Mouse (Mus musculus) CH12.LX (cell line): ENCODE results near the gene Uba2. TPM values are rescaled to one million over a fixed set of nuclear protein-coding genes. Genes with fewer than 3 reads are reported as not detected.

ENCODE experiments used
- DNase-seq: peaks from one replicate; pipeline ENCODE4 v3.0.0-alpha.2; 2013; ENCODE audit errors: extremely low read depth
- H3K27ac ChIP-seq: 2 replicates; pipeline ENCODE4 v1.5.1; 2012; ENCODE audit warnings: low read depth, mild to moderate bottlenecking, control low read depth, moderate library complexity; ENCODE audit not compliant: insufficient read depth
- H3K27me3 ChIP-seq: replicated peaks from 2 replicates; pipeline ENCODE3; 2012; ENCODE audit warnings: inconsistent platforms
- H3K36me3 ChIP-seq, 2 experiments: replicated peaks in 1 of 2; 2 replicates each; pipeline versions ENCODE3 to v1.6.1; 2012; ENCODE audit warnings: inconsistent platforms in 1 of 2, low read length in 1 of 2, mild to moderate bottlenecking in 1 of 2, mixed read lengths in 1 of 2, moderate library complexity in 1 of 2; ENCODE audit not compliant: control insufficient read depth in 1 of 2, insufficient read depth in 1 of 2
- H3K4me1 ChIP-seq, 2 experiments: 2 replicates each; pipeline ENCODE4 v1.6.1; 2012; ENCODE audit warnings: inconsistent platforms in 1 of 2, moderate library complexity in 1 of 2; ENCODE audit not compliant: insufficient read depth in 2 of 2, control insufficient read depth in 1 of 2
- H3K4me2 ChIP-seq: 2 replicates; pipeline ENCODE4 v1.6.1; 2012; ENCODE audit warnings: low read depth, mild to moderate bottlenecking, control low read depth; ENCODE audit not compliant: poor library complexity, insufficient read depth, severe bottlenecking
- H3K4me3 ChIP-seq, 3 experiments: fragments of 150-350 bp in 1 of 3; sonication (generic) in 1 of 3; replicated peaks in 1 of 3; 2 replicates each; pipeline versions ENCODE3 to v1.5.1; 2011 to 2012; ENCODE audit warnings: low read depth in 2 of 3, low read length in 2 of 3, mild to moderate bottlenecking in 2 of 3, moderate library complexity in 2 of 3, control low read depth in 1 of 3, improper control_type of control experiment in 1 of 3, inconsistent platforms in 1 of 3, mixed read lengths in 1 of 3; ENCODE audit not compliant: poor library complexity in 1 of 3
- H3K79me2 ChIP-seq: replicated peaks from 2 replicates; pipeline ENCODE4 v1.6.1; 2012; ENCODE audit warnings: mild to moderate bottlenecking, moderate library complexity; ENCODE audit not compliant: control insufficient read depth, poor library complexity, insufficient read depth, severe bottlenecking; ENCODE audit errors: extremely low read depth
- H3K9ac ChIP-seq: 2 replicates; pipeline ENCODE4 v1.6.1; 2012; ENCODE audit warnings: low read depth, mild to moderate bottlenecking, control low read depth, moderate library complexity; ENCODE audit not compliant: insufficient read depth
- H3K9me3 ChIP-seq: replicated peaks from 2 replicates; pipeline ENCODE3; 2012; ENCODE audit warnings: low read length, inconsistent platforms, mixed read lengths
- CTCF ChIP-seq, 2 experiments: IDR thresholded peaks in 1 of 2; conservative IDR thresholded peaks in 1 of 2; 2 replicates each; pipeline ENCODE4 v1.5.1; 2011 to 2012; ENCODE audit warnings: low read depth in 2 of 2, low read length in 2 of 2, improper control_type of control experiment in 1 of 2, inconsistent platforms in 1 of 2, mild to moderate bottlenecking in 1 of 2, moderate library complexity in 1 of 2
- E2F4 ChIP-seq: IDR thresholded peaks from 2 replicates; pipeline ENCODE4 v1.6.1; 2011; ENCODE audit warnings: low read depth, low read length, improper control_type of control experiment; ENCODE audit not compliant: insufficient replicate concordance
- ELF1 ChIP-seq: IDR thresholded peaks from 2 replicates; pipeline ENCODE4 v1.6.1; 2014; ENCODE audit warnings: low read depth, mild to moderate bottlenecking, inconsistent platforms, low read length, improper control_type of control experiment
- HCFC1 ChIP-seq: IDR thresholded peaks from 2 replicates; pipeline ENCODE4 v1.6.1; 2012; ENCODE audit warnings: low read depth, mild to moderate bottlenecking, inconsistent platforms, low read length, improper control_type of control experiment
- MYC ChIP-seq: IDR thresholded peaks from 2 replicates; pipeline ENCODE4 v1.6.1; 2011; ENCODE audit warnings: low read depth, mild to moderate bottlenecking, improper control_type of control experiment, low read length
- PAX5 ChIP-seq: IDR thresholded peaks from 2 replicates; pipeline ENCODE4 v1.6.1; 2012; ENCODE audit warnings: low read length, inconsistent platforms, mixed read lengths
- POLR2A ChIP-seq: IDR thresholded peaks from 2 replicates; pipeline ENCODE4 v1.6.1; 2011; ENCODE audit warnings: low read depth, mild to moderate bottlenecking, improper control_type of control experiment, low read length
- RAD21 ChIP-seq: IDR thresholded peaks from 2 replicates; pipeline ENCODE4 v1.6.1; 2011; ENCODE audit warnings: low read depth, mild to moderate bottlenecking, low read length, improper control_type of control experiment, moderate library complexity
- RCOR1 ChIP-seq: conservative IDR thresholded peaks from 2 replicates; pipeline ENCODE4 v1.6.1; 2012; ENCODE audit warnings: low read depth, mild to moderate bottlenecking, inconsistent platforms, low read length, improper control_type of control experiment
- SIN3A ChIP-seq: IDR thresholded peaks from 2 replicates; pipeline ENCODE4 v1.6.1; 2012; ENCODE audit warnings: low read length, improper control_type of control experiment, inconsistent platforms
- SMC3 ChIP-seq: IDR thresholded peaks from 2 replicates; pipeline ENCODE4 v1.6.1; 2011; ENCODE audit warnings: low read depth, low read length, improper control_type of control experiment
- UBTF ChIP-seq: IDR thresholded peaks from 2 replicates; pipeline ENCODE4 v1.6.1; 2012; ENCODE audit warnings: low read depth, mild to moderate bottlenecking, inconsistent platforms, low read length, improper control_type of control experiment, moderate library complexity
- ZMIZ1 ChIP-seq: IDR thresholded peaks from 2 replicates; pipeline ENCODE4 v1.6.1; 2012; ENCODE audit warnings: low read depth, mild to moderate bottlenecking, inconsistent platforms, low read length, improper control_type of control experiment
- dilution Hi-C: fragments of 300-500 bp; cut with MboI; formaldehyde crosslinking; loops from 2 replicates; pipeline ENCODE4 v1.14.3; 2020; ENCODE audit warnings: low sequenced_read_pairs; ENCODE audit not compliant: extremely low pct_unique_long_range_greater_than_20kb, extremely low pct_ligation_motif_present
- in situ Hi-C: fragments of 300-500 bp; cut with MboI; formaldehyde crosslinking; loops from 3 replicates; pipeline ENCODE4 v1.14.3; 2019; ENCODE audit warnings: low sequenced_read_pairs, low pct_ligation_motif_present, low pct_unique_long_range_greater_than_20kb, mixed read lengths
- polyA plus RNA-seq: library from polyadenylated mRNA; unstranded; fragments of >175 nt; gene quantifications from 2 replicates; pipeline ENCODE4 v1.2.1, GENCODE M21; 2012; ENCODE audit warnings: low read depth; ENCODE audit not compliant: insufficient read length
- total RNA-seq, 2 experiments: library from RNA; depleted of rRNA; stranded (reverse); fragments of 300-350 nt in 1 of 2; fragments of >200 nt in 1 of 2; gene quantifications; 2 replicates each; pipeline ENCODE4 v1.2.3; 2012 to 2014

Uba2 gene
- total and polyA plus RNA-seq, 3 experiments: 161 to 341 (median 180) TPM

GRCm38 (mm10) chr7:34196132-34197128 is 27.0 kb upstream of the Uba2 start, which contains the start of gene Pdcd2l (continued):
- TF ChIP-seq MYC (peak; percentile 84; the same call in 1 of the 2 replicates), SIN3A (peak; percentile 81), RCOR1 (no peak)

- DNase-seq: peak; percentile 41
- H3K27me3 ChIP-seq: no peaks in the 10 kb centered on the region
- peaks cover 16 to 35% of the 10 kb centered on the region in 2 experiments for H3K36me3 ChIP-seq
- H3K9ac ChIP-seq: peak overlapping the region; percentile 79
- peaks cover 2 to 16% of the 10 kb centered on the region in 2 experiments; a peak in 3 of 4 replicates for H3K4me1 ChIP-seq
- H3K4me2 ChIP-seq: peak overlapping the region; percentile 68
- H3K4me3 ChIP-seq: peak overlapping the region; percentile 82 to 98 (median 94)
- no peak for TF ChIP-seq PAX5
- peak; percentile 11; the same call in 1 of the 2 replicates for TF ChIP-seq RAD21
- peak; percentile 27; the same call in 1 of the 2 replicates for TF ChIP-seq SMC3
- no peak for TF ChIP-seq E2F4
- TF ChIP-seq CTCF (conservative IDR thresholded peaks at IDR 0.05 in 1 of 2, IDR thresholded peaks at IDR 0.05 in 1 of 2; ENCODE audit: low read depth in 2 of 2, low read length in 2 of 2): peak; percentile 35 to 57
- no peaks in the 10 kb centered on the region for H3K9me3 ChIP-seq
- in situ Hi-C loops (no loop called here), dilution Hi-C loops (no loop called here)
- H3K79me2 ChIP-seq: 0 out of 2 replicates have a peak, but pooled peaks cover 8% of the 10 kb centered on the region
- no peak overlapping the region for H3K27ac ChIP-seq
Measured at GRCm38 (mm10) chr7:34195632-34196031, 26.2 kb upstream of the Uba2 start.

GRCm38 (mm10) chr7:34192825-34193224 is 23.4 kb upstream of the Uba2 start:
- H3K27me3 ChIP-seq: no peaks in the 10 kb centered on the region
- no peak overlapping the region for H3K4me2 ChIP-seq
- H3K4me3 ChIP-seq: no peak overlapping the region
- H3K36me3 ChIP-seq: peaks cover 35 to 51% of the 10 kb centered on the region in 2 experiments
- 0 out of 2 replicates have a peak, but pooled peaks cover 8% of the 10 kb centered on the region for H3K79me2 ChIP-seq
- TF ChIP-seq ZMIZ1 (no peak), ELF1 (no peak), HCFC1 (no peak), UBTF (no peak), PAX5 (no peak), SMC3 (no peak), POLR2A (no peak)
- dilution Hi-C loops: no loop called here
- no peak for DNase-seq
- no peaks in the 10 kb centered on the region for H3K9me3 ChIP-seq
- in situ Hi-C loops: no loop called here
- peaks cover 2 to 31% of the 10 kb centered on the region in 2 experiments; a peak in 3 of 4 replicates for H3K4me1 ChIP-seq
- no peak overlapping the region for H3K27ac ChIP-seq
- H3K9ac ChIP-seq: no peak overlapping the region
